Mouse (Mus musculus): ENCODE measurements around the gene Zcchc3. TPM values are rescaled to one million over a fixed set of nuclear protein-coding genes. Genes with fewer than 3 reads are reported as not detected.

The Zcchc3 gene
- total RNA-seq, 2 experiments from 2014 or later: 7.8 to 10.1 TPM

- no peak for ATAC-seq (replicated peaks; ENCODE audit: low FRiP score, low TSS enrichment, poor library complexity, severe bottlenecking)
These were observed 42.7 kb downstream of the Zcchc3 start for GRCm38 (mm10) chr2:152372104-152372503.

- peak; percentile 62 for ATAC-seq (replicated peaks; ENCODE audit: low FRiP score, low TSS enrichment, poor library complexity, severe bottlenecking)
These were observed 46.2 kb downstream of the Zcchc3 start for GRCm38 (mm10) chr2:152368532-152369140.

- ATAC-seq (replicated peaks; ENCODE audit: low FRiP score, low TSS enrichment, poor library complexity, severe bottlenecking): no peak
These were observed 46.9 kb downstream of the Zcchc3 start for GRCm38 (mm10) chr2:152367917-152368316.

GRCm38 (mm10) chr2:152363245-152364147 lies 51.3 kb downstream of the Zcchc3 start:
- peak; percentile 85 for ATAC-seq (replicated peaks; ENCODE audit: low FRiP score, low TSS enrichment, poor library complexity, severe bottlenecking)

Other genes starting within 250 kb of the Zcchc3 start
- gene Csnk2a1, start 188.2 kb downstream of the Zcchc3 start, total RNA-seq (2014; fragmentation: Nextera tagmentation): 109 and 165 TPM in 2 replicates
- 158 and 161 TPM in 2 replicates for gene Csnk2a1, start 188.2 kb downstream of the Zcchc3 start, total RNA-seq (2017)
- 23.5 and 27.8 TPM in 2 replicates for gene Tbc1d20, start 121.2 kb downstream of the Zcchc3 start, total RNA-seq (2014; fragmentation: Nextera tagmentation)
- 11.7 and 12.0 TPM in 2 replicates for gene Tbc1d20, start 121.2 kb downstream of the Zcchc3 start, total RNA-seq (2017)
- gene Rbck1, start 82.4 kb downstream of the Zcchc3 start, total RNA-seq (2014; fragmentation: Nextera tagmentation): 120 and 125 TPM in 2 replicates
- 50.3 and 57.0 TPM in 2 replicates for gene Rbck1, start 82.4 kb downstream of the Zcchc3 start, total RNA-seq (2017)
- gene Trib3, start 71.0 kb downstream of the Zcchc3 start, total RNA-seq (2014; fragmentation: Nextera tagmentation): 1.0 TPM in 1 of 2 replicates, not detected in the other
- not detected in 2 replicates for gene Trib3, start 71.0 kb downstream of the Zcchc3 start, total RNA-seq (2017)
- not detected in 2 replicates for gene Nrsn2, start 38.4 kb downstream of the Zcchc3 start, total RNA-seq (2014; fragmentation: Nextera tagmentation)
- not detected in 2 replicates for gene Nrsn2, start 38.4 kb downstream of the Zcchc3 start, total RNA-seq (2017)
- 22.9 and 25.1 TPM in 2 replicates for gene Sox12, start 17.0 kb downstream of the Zcchc3 start, total RNA-seq (2014; fragmentation: Nextera tagmentation)
- 2.4 and 7.7 TPM in 2 replicates for gene Sox12, start 17.0 kb downstream of the Zcchc3 start, total RNA-seq (2017)
- gene 6820408C15Rik, start 560 bp upstream of the Zcchc3 start, total RNA-seq (2014; fragmentation: Nextera tagmentation): not detected in 2 replicates
- not detected in 2 replicates for gene 6820408C15Rik, start 560 bp upstream of the Zcchc3 start, total RNA-seq (2017)
- gene Defb23, start 49.6 kb upstream of the Zcchc3 start, total RNA-seq (2014; fragmentation: Nextera tagmentation): not detected in 2 replicates
- not detected in 2 replicates for gene Defb23, start 49.6 kb upstream of the Zcchc3 start, total RNA-seq (2017)
- not detected in 2 replicates for gene Defb20, start 62.0 kb upstream of the Zcchc3 start, total RNA-seq (2014; fragmentation: Nextera tagmentation)
- gene Defb20, start 62.0 kb upstream of the Zcchc3 start, total RNA-seq (2017): not detected in 2 replicates
- not detected in 2 replicates for gene Defb22, start 75.1 kb upstream of the Zcchc3 start, total RNA-seq (2014; fragmentation: Nextera tagmentation)
- not detected in 2 replicates for gene Defb22, start 75.1 kb upstream of the Zcchc3 start, total RNA-seq (2017)
- gene Defb26, start 96.7 kb upstream of the Zcchc3 start, total RNA-seq (2014; fragmentation: Nextera tagmentation): not detected in 2 replicates
- not detected in 2 replicates for gene Defb26, start 96.7 kb upstream of the Zcchc3 start, total RNA-seq (2017)
- not detected in 2 replicates for gene Defb28, start 103.2 kb upstream of the Zcchc3 start, total RNA-seq (2014; fragmentation: Nextera tagmentation)
- gene Defb28, start 103.2 kb upstream of the Zcchc3 start, total RNA-seq (2017): not detected in 2 replicates
- gene Defb29, start 125.1 kb upstream of the Zcchc3 start, total RNA-seq (2014; fragmentation: Nextera tagmentation): not detected in 2 replicates
- not detected in 2 replicates for gene Defb29, start 125.1 kb upstream of the Zcchc3 start, total RNA-seq (2017)
- gene Gm17416, start 154.3 kb upstream of the Zcchc3 start, total RNA-seq (2014; fragmentation: Nextera tagmentation): not detected in 2 replicates
- not detected in 2 replicates for gene Gm17416, start 154.3 kb upstream of the Zcchc3 start, total RNA-seq (2017)
- not detected in 2 replicates for gene Defb21, start 157.7 kb upstream of the Zcchc3 start, total RNA-seq (2014; fragmentation: Nextera tagmentation)
- gene Defb21, start 157.7 kb upstream of the Zcchc3 start, total RNA-seq (2017): not detected in 2 replicates
- gene Defb19, start 165.3 kb upstream of the Zcchc3 start, total RNA-seq (2014; fragmentation: Nextera tagmentation): not detected in 2 replicates
- gene Defb19, start 165.3 kb upstream of the Zcchc3 start, total RNA-seq (2017): not detected in 2 replicates
- not detected in 2 replicates for gene Defb45, start 184.4 kb upstream of the Zcchc3 start, total RNA-seq (2014; fragmentation: Nextera tagmentation)
- gene Defb45, start 184.4 kb upstream of the Zcchc3 start, total RNA-seq (2017): not detected in 2 replicates
- not detected in 2 replicates for gene Defb36, start 189.3 kb upstream of the Zcchc3 start, total RNA-seq (2014; fragmentation: Nextera tagmentation)
- not detected in 2 replicates for gene Defb36, start 189.3 kb upstream of the Zcchc3 start, total RNA-seq (2017)
- not detected in 2 replicates for gene Defb25, start 208.0 kb upstream of the Zcchc3 start, total RNA-seq (2014; fragmentation: Nextera tagmentation)
- gene Defb25, start 208.0 kb upstream of the Zcchc3 start, total RNA-seq (2017): not detected in 2 replicates
- gene Rem1, start 211.9 kb upstream of the Zcchc3 start, total RNA-seq (2014; fragmentation: Nextera tagmentation): 4.9 TPM in 1 of 2 replicates, not detected in the other
- not detected in 2 replicates for gene Rem1, start 211.9 kb upstream of the Zcchc3 start, total RNA-seq (2017)

Data from megakaryocyte-erythroid progenitor cell, adult 5-6 weeks (primary cell).